Mouse (Mus musculus) forebrain, embryonic 11.5 days (tissue): ENCODE data around the gene Glt8d2. TPM values are rescaled to one million over a fixed set of nuclear protein-coding genes. Genes with fewer than 3 reads are reported as not detected.
"Not testable (repeated sequence)": the region's sequence is repeated elsewhere in the genome, so short reads cannot be mapped to it uniquely, and the experiment has no call there.

ENCODE experiments used
- ATAC-seq: fragments of 200-750 bp; cut with Nextera tagmentation; replicated peaks from 2 replicates; pipeline ENCODE4 v1.8.0; 2017; ENCODE audit warnings: moderate TSS enrichment; ENCODE audit not compliant: low FRiP score
- DNase-seq: peaks from one replicate; pipeline ENCODE4 v3.0.0-alpha.2; 2017; ENCODE audit warnings: low spot score
- H3K27ac ChIP-seq: fragments of 300-500 bp; sonication (generic); 2 replicates; pipeline ENCODE4 v1.5.1; 2014; ENCODE audit warnings: low read depth, low read length
- H3K27me3 ChIP-seq: fragments of 300-500 bp; sonication (generic); 2 replicates; pipeline ENCODE4 v1.6.1; 2014; ENCODE audit warnings: mild to moderate bottlenecking, low read length, mixed read lengths; ENCODE audit not compliant: control insufficient read depth, insufficient read depth
- H3K36me3 ChIP-seq: fragments of 300-500 bp; sonication (generic); 2 replicates; pipeline ENCODE4 v1.6.1; 2014; ENCODE audit warnings: mild to moderate bottlenecking, low read length, moderate library complexity, mixed read lengths; ENCODE audit not compliant: control insufficient read depth, insufficient read depth
- H3K4me1 ChIP-seq: fragments of 300-500 bp; sonication (generic); replicated peaks from 2 replicates; pipeline ENCODE4 v1.6.1; 2014; ENCODE audit warnings: low read length, mixed read lengths; ENCODE audit not compliant: control insufficient read depth, insufficient read depth
- H3K4me2 ChIP-seq: fragments of 300-500 bp; sonication (generic); 2 replicates; pipeline ENCODE4 v1.6.1; 2014; ENCODE audit warnings: low read depth, mild to moderate bottlenecking, low read length, moderate library complexity, mixed read lengths; ENCODE audit not compliant: severe bottlenecking
- H3K4me3 ChIP-seq: fragments of 300-500 bp; sonication (generic); 2 replicates; pipeline ENCODE4 v1.5.1; 2014; ENCODE audit warnings: low read depth, low read length
- H3K9ac ChIP-seq: fragments of 300-500 bp; sonication (generic); 2 replicates; pipeline ENCODE4 v1.6.1; 2014; ENCODE audit warnings: low read length
- H3K9me3 ChIP-seq: fragments of 300-500 bp; sonication (generic); 2 replicates; pipeline ENCODE4 v1.6.1; 2016; ENCODE audit warnings: low read length, mixed read lengths; ENCODE audit not compliant: control insufficient read depth
- WGBS: fragments of 180-500 bp; shearing (Covaris S2); extraction: QIAGEN DNeasy Blood & Tissue Kit; methylation state at CpG from one replicate; pipeline ENCODE4 v1.1.7; 2014; 5-methylcytosine and 5-hydroxymethylcytosine counted together
- polyA plus RNA-seq: library from polyadenylated mRNA; unstranded; fragments of >200 nt; fragmentation: Nextera tagmentation; extraction: Ambion mirVana; gene quantifications from 2 replicates; pipeline ENCODE4 v1.2.1, GENCODE M21; 2014

Glt8d2 gene
- polyA plus RNA-seq, 1 experiment from 2014 or later = 2.8 TPM

DNA sequence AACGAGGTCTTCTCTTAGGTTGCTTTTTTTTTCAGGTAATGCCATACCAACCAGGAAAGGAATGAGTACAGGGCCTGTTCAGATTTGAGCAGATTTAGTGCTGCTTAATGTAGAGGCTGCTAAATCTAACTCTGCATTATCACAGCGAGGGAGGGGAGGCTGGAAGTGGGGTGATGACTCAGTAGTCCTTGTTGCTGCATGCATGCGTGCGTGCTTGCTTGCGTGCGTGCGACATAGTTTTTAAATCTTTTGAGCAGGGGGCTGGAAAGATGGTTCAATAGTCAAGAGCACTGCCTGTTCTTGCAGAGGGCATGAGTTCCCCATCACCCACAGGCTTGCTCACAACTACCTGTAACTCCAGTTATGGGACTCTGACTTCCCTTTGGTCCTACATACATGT lies 56.1 kb downstream of the Glt8d2 start:
- ATAC-seq = no peak
- H3K4me3 ChIP-seq = no peak overlapping the region
- H3K4me1 ChIP-seq = peaks cover 8% of the 10 kb centered on the region
- no peak for DNase-seq
- H3K9me3 ChIP-seq = no peaks in the 10 kb centered on the region
- H3K9ac ChIP-seq = no peak overlapping the region
- WGBS = over 99% methylated on average over 7 of the region's 7 CpGs
- no peak overlapping the region for H3K4me2 ChIP-seq
- no peak overlapping the region for H3K27ac ChIP-seq
- no peaks in the 10 kb centered on the region for H3K27me3 ChIP-seq
- peaks cover 12% of the 10 kb centered on the region for H3K36me3 ChIP-seq

DNA sequence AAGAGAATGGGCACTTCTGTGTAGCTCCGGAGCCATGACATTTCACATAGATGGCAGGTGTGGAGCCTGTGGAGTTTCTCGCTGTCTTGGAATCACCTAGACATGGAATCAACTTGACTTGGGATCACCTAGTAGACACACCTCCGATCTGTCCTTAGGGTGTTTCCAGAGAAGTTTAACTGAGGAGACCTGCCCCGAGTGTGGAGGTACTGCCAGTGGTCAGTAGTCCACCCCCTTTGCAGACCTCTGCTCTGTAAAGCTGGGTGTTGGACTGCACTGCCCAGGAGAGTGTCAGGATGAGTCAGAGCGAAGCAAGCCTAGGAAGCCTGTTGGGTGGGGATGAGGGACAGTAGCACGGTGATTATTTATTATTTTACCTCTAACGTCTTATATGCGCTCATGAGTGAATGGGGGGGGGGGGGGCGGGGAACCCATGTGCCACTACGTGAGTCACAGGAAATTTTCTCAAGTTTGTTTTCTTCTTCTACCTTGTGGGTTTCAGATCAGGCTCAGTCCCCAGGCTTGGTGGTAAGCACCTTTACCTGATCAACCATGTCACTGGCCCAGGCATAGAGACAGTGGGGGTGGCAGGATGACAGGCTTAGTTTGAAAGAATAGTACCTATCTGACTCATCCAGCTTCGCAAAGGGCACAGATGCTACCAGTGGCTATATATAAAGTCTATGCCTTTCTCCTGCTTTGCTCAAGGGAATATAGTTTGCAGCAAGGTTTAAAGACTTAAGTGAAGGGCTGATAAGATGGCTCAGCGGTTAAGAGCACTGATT lies 57.8 kb downstream of the Glt8d2 start:
- Histone ChIP-seq H3K4me3 (no peak overlapping the region), H3K27ac (no peak overlapping the region), H3K4me2 (no peak overlapping the region), H3K9ac (no peak overlapping the region), H3K27me3 (no peaks in the 10 kb centered on the region), H3K36me3 (peaks cover 8% of the 10 kb centered on the region; the same call in 1 of the 2 replicates), H3K4me1 (peaks cover 8% of the 10 kb centered on the region), H3K9me3 (no peaks in the 10 kb centered on the region)
- WGBS = 97% methylated on average over 12 of the region's 12 CpGs
- no peak for ATAC-seq
- no peak for DNase-seq

DNA sequence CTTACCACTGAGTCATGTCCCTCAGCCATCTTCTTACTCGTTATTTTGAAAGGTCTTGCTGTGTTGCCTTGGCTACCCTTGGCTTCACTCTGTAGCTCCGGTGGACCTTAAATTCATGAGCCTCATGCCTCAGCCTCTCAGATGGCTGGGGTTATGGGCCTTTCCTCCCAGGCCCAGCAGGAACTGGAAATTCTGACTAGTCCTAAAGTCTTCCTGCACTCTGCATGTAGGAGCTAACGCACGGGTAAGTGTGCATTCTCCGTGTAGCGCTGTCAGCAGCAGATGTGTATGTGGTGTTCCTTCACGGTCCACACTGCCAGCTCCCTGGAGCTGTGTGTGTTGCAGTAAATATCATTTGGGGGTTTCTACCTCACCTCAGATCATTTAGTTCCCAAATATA lies 59.3 kb downstream of the Glt8d2 start:
- no peaks in the 10 kb centered on the region for H3K9me3 ChIP-seq
- H3K27me3 ChIP-seq = no peaks in the 10 kb centered on the region
- H3K36me3 ChIP-seq = peaks cover 5% of the 10 kb centered on the region; the same call in 1 of the 2 replicates
- peak overlapping the region; percentile 86 for H3K4me3 ChIP-seq
- H3K4me2 ChIP-seq = peak overlapping the region; percentile 89; the same call in 1 of the 2 replicates
- 77% methylated on average over 7 of the region's 7 CpGs for WGBS
- H3K27ac ChIP-seq = no peak overlapping the region
- ATAC-seq = no peak
- H3K9ac ChIP-seq = peak overlapping the region; percentile 41; the same call in 1 of the 2 replicates
- no peak for DNase-seq
- peaks cover 8% of the 10 kb centered on the region for H3K4me1 ChIP-seq

DNA sequence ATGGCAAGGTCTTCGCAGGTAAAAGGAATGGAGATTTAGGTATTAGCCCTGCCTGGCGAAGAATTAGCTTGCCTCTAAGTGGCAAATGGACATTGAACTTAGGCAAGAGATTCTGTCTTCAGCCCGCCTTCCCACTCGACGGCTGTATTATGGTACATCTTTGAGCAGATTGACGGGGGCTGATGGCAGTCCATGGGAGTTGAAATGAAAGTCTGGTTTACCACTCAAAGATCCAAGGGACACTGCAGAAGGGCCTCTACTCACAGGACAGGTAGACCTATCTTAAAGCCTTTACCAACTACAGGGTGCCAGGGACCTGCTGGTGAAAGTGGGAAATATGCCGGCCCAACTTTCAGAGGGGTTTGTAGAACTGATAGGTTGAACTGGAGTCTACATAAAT lies 60.0 kb downstream of the Glt8d2 start:
- ATAC-seq (no peak), DNase-seq (no peak)
- Histone ChIP-seq H3K4me1 (peaks cover 8% of the 10 kb centered on the region), H3K4me3 (peak overlapping the region; percentile 86), H3K9me3 (no peaks in the 10 kb centered on the region), H3K9ac (peak overlapping the region; percentile 81), H3K36me3 (peaks cover 5% of the 10 kb centered on the region; the same call in 1 of the 2 replicates), H3K27ac (no peak overlapping the region), H3K27me3 (no peaks in the 10 kb centered on the region), H3K4me2 (peak overlapping the region; percentile 89)
- WGBS = 23% methylated on average over 7 of the region's 7 CpGs

DNA sequence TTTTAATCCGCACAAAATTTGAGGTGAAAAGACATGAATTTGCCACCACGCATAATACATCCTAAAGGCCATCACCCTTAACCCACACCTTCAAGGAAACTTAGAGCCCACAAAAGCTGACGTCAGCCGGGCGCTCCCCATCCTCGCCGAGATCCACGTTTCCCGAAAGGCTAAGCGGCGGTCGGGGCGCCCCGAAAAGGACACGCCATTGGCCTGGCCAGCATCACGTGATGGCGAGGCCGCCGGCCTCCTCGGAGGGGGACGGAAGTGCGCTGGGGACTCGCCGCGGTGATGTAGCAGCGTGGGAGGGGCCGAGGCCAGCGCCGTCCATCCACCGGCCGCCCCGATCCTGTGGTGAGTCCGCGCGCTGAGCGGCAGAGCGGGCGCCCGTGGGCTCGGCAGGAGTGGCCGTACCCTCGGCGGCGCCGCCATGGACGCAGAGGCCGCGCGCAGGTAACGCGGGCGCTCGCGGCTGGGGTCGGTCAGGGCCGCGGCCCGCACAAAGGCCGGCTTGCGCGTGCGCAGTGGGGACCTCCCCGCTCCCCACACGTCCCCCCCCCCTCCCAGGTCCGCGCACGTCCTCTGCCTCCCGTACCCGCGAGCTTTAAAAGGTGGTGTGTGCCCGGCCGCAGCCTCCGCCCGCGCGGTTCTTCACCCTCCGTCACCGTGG lies 60.7 kb downstream of the Glt8d2 start, which contains the start of gene Tdg:
Tdg (plus strand) TSS at position 243 of the 670 bp plus-strand sequence.
- not testable (repeated sequence) for H3K27me3 ChIP-seq, H3K4me1 ChIP-seq
- under 1% methylated on average over 58 of the region's 78 CpGs for WGBS

DNA sequence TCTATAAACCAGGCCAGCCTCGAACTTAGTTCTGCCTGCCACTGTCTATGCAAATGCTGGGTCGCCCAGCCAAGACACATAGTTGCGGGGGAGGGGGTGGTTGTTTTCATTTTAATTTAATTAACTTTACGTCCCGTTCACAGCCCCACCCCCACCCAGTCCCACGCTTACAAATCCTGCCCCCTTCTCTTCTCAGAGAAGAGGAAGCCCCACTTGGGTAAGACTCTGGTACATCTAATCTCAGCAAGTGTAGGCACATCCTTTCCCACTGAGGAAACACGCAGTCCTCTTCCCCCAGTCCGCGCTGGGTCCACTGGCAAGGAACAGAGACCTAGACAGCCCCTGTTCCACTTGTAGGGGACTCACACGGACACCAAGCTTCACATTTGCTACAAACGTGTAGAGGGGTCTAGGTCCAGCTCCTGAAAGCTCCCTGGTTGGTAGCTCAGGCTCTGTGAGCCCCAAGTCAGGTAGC lies 61.3 kb downstream of the Glt8d2 start:
- peak overlapping the region; percentile 86 for H3K4me3 ChIP-seq
- H3K4me2 ChIP-seq = peak overlapping the region; percentile 91
- peak; percentile 55 for DNase-seq
- ATAC-seq = peak; percentile 61
- H3K4me1 ChIP-seq = peaks cover 8% of the 10 kb centered on the region
- H3K9ac ChIP-seq = peak overlapping the region; percentile 81
- WGBS = 6% methylated on average over 11 of the region's 11 CpGs
- no peaks in the 10 kb centered on the region for H3K9me3 ChIP-seq
- H3K36me3 ChIP-seq = peaks cover 5% of the 10 kb centered on the region; the same call in 1 of the 2 replicates
- H3K27me3 ChIP-seq = no peaks in the 10 kb centered on the region
- H3K27ac ChIP-seq = peak overlapping the region; percentile 84

More for the DNA sequence above, 60.7 kb downstream of the Glt8d2 start, which contains the start of gene Tdg:
- H3K9me3 ChIP-seq, H3K36me3 ChIP-seq: not testable (repeated sequence)
- ATAC-seq = peak; percentile 98
- Histone ChIP-seq H3K4me3 (peak within 1 kb of the TSS; percentile 86), H3K4me2 (peak within 1 kb of the TSS; percentile 91), H3K9ac (peak within 1 kb of the TSS; percentile 81), H3K27ac (peak within 1 kb of the TSS; percentile 84)
- peak; percentile 96 for DNase-seq

DNA sequence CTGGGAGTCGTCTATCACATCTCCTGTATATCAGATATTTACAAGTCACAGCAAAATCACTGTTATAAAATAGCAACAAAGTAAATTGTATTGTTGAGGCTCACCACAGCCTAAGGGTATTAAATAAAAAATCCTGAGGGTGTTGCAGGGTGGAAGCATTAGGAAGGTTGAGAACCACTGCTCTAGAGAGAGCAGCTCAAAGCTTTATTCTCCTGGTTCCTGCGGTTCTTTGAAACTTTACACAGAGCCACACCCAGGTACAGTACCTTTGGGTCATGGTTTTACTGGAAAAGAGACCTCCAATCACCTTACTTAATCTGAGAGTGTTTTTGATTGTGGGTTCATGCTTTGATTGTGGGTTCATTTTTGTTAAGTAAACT lies 66.9 kb downstream of the Glt8d2 start:
- not testable (repeated sequence) for H3K9me3 ChIP-seq, H3K4me1 ChIP-seq, ATAC-seq, H3K36me3 ChIP-seq, DNase-seq, H3K27me3 ChIP-seq
- 3% methylated on average over 2 of the region's 2 CpGs for WGBS
- Histone ChIP-seq H3K4me3 (peak overlapping the region; percentile 61), H3K9ac (peak overlapping the region; percentile 79), H3K27ac (peak overlapping the region; percentile 39), H3K4me2 (peak overlapping the region; percentile 55)

DNA sequence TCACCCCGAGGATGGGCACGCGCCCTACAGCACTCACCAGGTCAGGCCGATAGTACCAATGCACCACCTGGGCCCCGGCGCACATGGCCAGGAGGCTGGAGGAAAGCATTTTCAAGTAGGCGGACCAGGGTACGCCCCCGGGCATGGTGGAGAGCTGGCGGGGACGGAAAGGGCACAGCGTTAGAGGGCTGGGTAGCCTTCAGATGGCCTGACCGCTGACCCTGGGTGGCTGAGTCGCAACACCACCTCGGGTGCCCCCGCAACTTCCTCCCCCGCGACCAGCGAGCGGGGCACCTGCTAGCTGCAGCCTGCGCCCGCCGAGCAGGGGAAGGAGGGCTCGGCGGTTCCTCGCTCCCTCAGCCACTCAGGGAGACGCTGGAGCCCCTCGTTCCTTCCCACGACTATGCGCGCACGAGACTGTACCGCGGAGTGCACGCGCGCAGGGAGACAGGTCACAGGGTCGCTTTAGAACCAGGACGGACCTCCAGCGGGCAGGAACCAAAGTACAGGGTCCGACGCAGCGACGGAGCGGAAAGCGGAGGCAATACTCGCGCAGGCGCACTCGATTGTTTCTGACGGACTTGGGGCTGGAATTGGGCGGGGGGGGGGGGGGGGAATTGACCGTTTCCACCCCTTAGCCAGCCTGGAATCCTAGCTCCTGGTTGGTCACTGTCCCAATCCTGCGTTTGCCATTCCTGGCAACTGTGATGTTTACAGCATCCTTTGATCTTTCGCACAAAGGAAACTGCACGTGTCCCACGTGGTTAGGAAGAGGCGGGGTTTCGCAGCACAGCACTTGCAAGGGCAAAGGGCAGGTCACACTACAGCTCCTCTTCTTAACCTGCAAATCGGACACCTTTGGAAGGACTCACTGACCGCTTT lies 67.5 kb downstream of the Glt8d2 start, which contains the start of gene 1190007I07Rik:
1190007I07Rik (minus strand) TSS at position 558 of the 882 bp plus-strand sequence.
- Histone ChIP-seq H3K27me3 (no peaks in the 10 kb centered on the region), H3K4me3 (peak within 1 kb of the TSS; percentile 61), H3K36me3 (no peaks in the 10 kb centered on the region), H3K9me3 (no peaks in the 10 kb centered on the region), H3K4me2 (peak within 1 kb of the TSS; percentile 55), H3K4me1 (no peaks in the 10 kb centered on the region), H3K9ac (peak within 1 kb of the TSS; percentile 79), H3K27ac (peak within 1 kb of the TSS; percentile 39)
- WGBS = under 1% methylated on average over 59 of the region's 61 CpGs
- ATAC-seq = peak; percentile 94
- DNase-seq = peak; percentile 96
